Mouse (Mus musculus): ENCODE results near the gene Abcf3. TPM values are rescaled to one million over a fixed set of nuclear protein-coding genes. Genes with fewer than 3 reads are reported as not detected.

Abcf3 gene
- polyA plus RNA-seq, 1 experiment = 50.2 TPM

DNA sequence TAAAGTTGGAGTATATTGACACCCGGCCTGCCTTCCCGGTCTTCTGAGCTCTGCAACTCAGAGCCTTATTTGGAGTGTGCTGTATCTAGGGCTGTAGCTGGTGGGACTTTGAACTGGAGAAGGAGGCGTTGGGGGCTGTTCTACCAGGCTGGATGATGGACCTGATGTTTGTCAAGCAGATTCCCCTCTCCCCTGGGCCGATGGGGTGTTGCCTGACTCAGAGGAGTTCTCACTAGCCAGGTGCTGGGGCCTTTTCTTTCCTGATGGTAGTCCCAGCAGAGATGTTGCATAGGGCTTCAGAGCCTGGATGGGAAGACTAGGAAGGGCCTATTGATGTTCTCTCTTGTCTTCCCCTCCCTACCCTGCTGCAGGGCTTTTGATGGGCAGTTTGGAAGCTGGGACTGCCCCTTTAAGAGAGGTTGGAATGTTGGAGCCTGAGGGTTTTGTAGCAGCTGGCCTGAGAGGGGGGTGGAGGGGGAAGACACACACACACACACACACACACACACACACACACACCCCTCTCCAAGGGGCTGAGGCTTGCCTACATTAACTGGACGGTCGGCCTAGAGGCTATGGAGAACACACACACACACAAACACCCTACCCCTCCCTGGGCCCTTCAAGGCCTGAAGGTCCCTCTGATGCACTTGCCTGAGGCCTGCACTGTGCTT lies 30.5 kb upstream of the Abcf3 start:
- Histone ChIP-seq H3K79me2 (ENCODE audit: control insufficient read depth, insufficient read depth) (peaks cover 42% of the 10 kb centered on the region), H3ac (ENCODE audit: control insufficient read depth, insufficient read length) (peak overlapping the region; percentile 59), H3K4me2 (ENCODE audit: low read depth) (peak overlapping the region; percentile 82), H3K4me3 (peak overlapping the region; percentile 73), H3K27me3 (ENCODE audit: control insufficient read depth, insufficient read depth, insufficient read length) (no peaks in the 10 kb centered on the region), H3K36me3 (ENCODE audit: control insufficient read depth, insufficient read depth) (peaks cover 7% of the 10 kb centered on the region)
- TF ChIP-seq MYOG (IDR thresholded peaks at IDR 0.05; ENCODE audit: control insufficient read depth in 1 of 3, insufficient read depth in 1 of 3, insufficient read length in 2 of 3, low read depth in 2 of 3) = peak; percentile 49 to 83 (median 56)
- TF ChIP-seq MYOD1 (IDR thresholded peaks at IDR 0.05; ENCODE audit: control insufficient read depth in 1 of 3, insufficient read length in 2 of 3, low read depth in 2 of 3) = peak; percentile 26 to 77 (median 56)
- peak; percentile 14 for TF ChIP-seq TCF12 (IDR thresholded peaks at IDR 0.05; ENCODE audit: insufficient read depth, poor library complexity, severe bottlenecking)
- no peak for TF ChIP-seq POLR2AphosphoS2 (IDR thresholded peaks at IDR 0.05; ENCODE audit: insufficient read length, low read depth)
- no peak for TF ChIP-seq SRF (IDR thresholded peaks at IDR 0.05; ENCODE audit: control insufficient read depth, insufficient read length, low read depth)
- TF ChIP-seq POLR2A (IDR thresholded peaks at IDR 0.05; ENCODE audit: insufficient read length, low read depth) = peak; percentile 11

- no peaks in the 10 kb centered on the region for H3K27me3 ChIP-seq (ENCODE audit: control insufficient read depth, insufficient read depth, insufficient read length)
- H3K4me2 ChIP-seq (ENCODE audit: low read depth) = no peak overlapping the region
- no peak overlapping the region for H3ac ChIP-seq (ENCODE audit: control insufficient read depth, insufficient read length)
- peaks cover 23% of the 10 kb centered on the region for H3K79me2 ChIP-seq (ENCODE audit: control insufficient read depth, insufficient read depth)
- H3K4me3 ChIP-seq = no peak overlapping the region
- no peak for TF ChIP-seq REST (IDR thresholded peaks at IDR 0.05; ENCODE audit: insufficient read depth, insufficient read length)
- no peak for TF ChIP-seq USF1 (IDR thresholded peaks at IDR 0.05; ENCODE audit: low read depth)
- peaks cover 36% of the 10 kb centered on the region for H3K36me3 ChIP-seq (ENCODE audit: control insufficient read depth, insufficient read depth)
Measured at GRCm38 (mm10) chr16:20523886-20524285, 24.5 kb upstream of the Abcf3 start.

DNA sequence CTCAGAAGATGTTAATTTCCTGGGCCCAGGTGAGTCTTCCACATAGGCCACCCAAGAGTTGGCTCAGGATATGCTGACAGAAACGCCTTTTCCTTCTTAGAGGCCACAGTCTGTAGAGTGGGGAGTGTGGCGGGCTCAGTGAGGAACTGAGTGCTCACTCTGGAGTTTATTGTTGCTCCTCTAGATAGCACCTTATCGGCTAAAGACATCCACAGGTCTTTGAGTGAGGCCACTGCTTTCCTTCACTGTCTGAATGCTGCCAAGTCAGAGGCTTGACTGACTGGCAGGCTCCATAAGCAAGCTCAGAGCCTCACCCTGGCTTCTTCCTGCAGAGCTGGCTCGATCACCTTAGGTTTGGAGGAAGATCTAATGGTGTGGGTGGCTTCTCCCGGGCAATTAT lies 19.6 kb upstream of the Abcf3 start:
- H3K36me3 ChIP-seq (ENCODE audit: control insufficient read depth, insufficient read depth) = peaks cover 39% of the 10 kb centered on the region
- no peak overlapping the region for H3ac ChIP-seq (ENCODE audit: control insufficient read depth, insufficient read length)
- H3K79me2 ChIP-seq (ENCODE audit: control insufficient read depth, insufficient read depth) = no peaks in the 10 kb centered on the region
- H3K4me2 ChIP-seq (ENCODE audit: low read depth) = no peak overlapping the region
- no peak for TF ChIP-seq POLR2A (IDR thresholded peaks at IDR 0.05; ENCODE audit: insufficient read length, low read depth)
- no peak for TF ChIP-seq MYOD1 (IDR thresholded peaks at IDR 0.05; ENCODE audit: control insufficient read depth in 1 of 3, insufficient read length in 2 of 3, low read depth in 2 of 3)
- TF ChIP-seq MYOG (IDR thresholded peaks at IDR 0.05; ENCODE audit: control insufficient read depth in 1 of 3, insufficient read depth in 1 of 3, insufficient read length in 2 of 3, low read depth in 2 of 3) = no peak
- no peak for TF ChIP-seq TCF3 (IDR thresholded peaks at IDR 0.05; ENCODE audit: insufficient read length, low read depth)
- TF ChIP-seq USF1 (IDR thresholded peaks at IDR 0.05; ENCODE audit: low read depth) = no peak
- TF ChIP-seq POLR2AphosphoS2 (IDR thresholded peaks at IDR 0.05; ENCODE audit: insufficient read length, low read depth) = no peak
- no peak for TF ChIP-seq CEBPB (IDR thresholded peaks at IDR 0.05; ENCODE audit: insufficient read depth, poor library complexity, severe bottlenecking)
- TF ChIP-seq E2F4 (IDR thresholded peaks at IDR 0.05; ENCODE audit: insufficient read depth) = no peak
- TF ChIP-seq MAX (IDR thresholded peaks at IDR 0.05; ENCODE audit: low read depth) = no peak
- TF ChIP-seq SRF (IDR thresholded peaks at IDR 0.05; ENCODE audit: control insufficient read depth, insufficient read length, low read depth) = no peak
- TF ChIP-seq REST (IDR thresholded peaks at IDR 0.05; ENCODE audit: insufficient read depth, insufficient read length) = no peak
- no peak for TF ChIP-seq TCF12 (IDR thresholded peaks at IDR 0.05; ENCODE audit: insufficient read depth, poor library complexity, severe bottlenecking)
- H3K27me3 ChIP-seq (ENCODE audit: control insufficient read depth, insufficient read depth, insufficient read length) = no peaks in the 10 kb centered on the region
- H3K4me3 ChIP-seq = no peak overlapping the region

GRCm38 (mm10) chr16:20529375-20529774 lies 19.0 kb upstream of the Abcf3 start:
- no peak for TF ChIP-seq REST (IDR thresholded peaks at IDR 0.05; ENCODE audit: insufficient read depth, insufficient read length)
- TF ChIP-seq TCF12 (IDR thresholded peaks at IDR 0.05; ENCODE audit: insufficient read depth, poor library complexity, severe bottlenecking) = no peak
- no peak for TF ChIP-seq MYOD1 (IDR thresholded peaks at IDR 0.05; ENCODE audit: control insufficient read depth in 1 of 3, insufficient read length in 2 of 3, low read depth in 2 of 3)
- TF ChIP-seq TCF3 (IDR thresholded peaks at IDR 0.05; ENCODE audit: insufficient read length, low read depth) = no peak
- TF ChIP-seq MAX (IDR thresholded peaks at IDR 0.05; ENCODE audit: low read depth) = no peak
- no peak for TF ChIP-seq POLR2A (IDR thresholded peaks at IDR 0.05; ENCODE audit: insufficient read length, low read depth)
- no peak for TF ChIP-seq MYOG (IDR thresholded peaks at IDR 0.05; ENCODE audit: control insufficient read depth in 1 of 3, insufficient read depth in 1 of 3, insufficient read length in 2 of 3, low read depth in 2 of 3)
- TF ChIP-seq USF1 (IDR thresholded peaks at IDR 0.05; ENCODE audit: low read depth) = no peak
- no peak for TF ChIP-seq E2F4 (IDR thresholded peaks at IDR 0.05; ENCODE audit: insufficient read depth)
- no peak for TF ChIP-seq SRF (IDR thresholded peaks at IDR 0.05; ENCODE audit: control insufficient read depth, insufficient read length, low read depth)
- no peak for TF ChIP-seq CEBPB (IDR thresholded peaks at IDR 0.05; ENCODE audit: insufficient read depth, poor library complexity, severe bottlenecking)
- TF ChIP-seq POLR2AphosphoS2 (IDR thresholded peaks at IDR 0.05; ENCODE audit: insufficient read length, low read depth) = no peak
- no peaks in the 10 kb centered on the region for H3K27me3 ChIP-seq (ENCODE audit: control insufficient read depth, insufficient read depth, insufficient read length)
- H3K4me2 ChIP-seq (ENCODE audit: low read depth) = no peak overlapping the region
- H3K36me3 ChIP-seq (ENCODE audit: control insufficient read depth, insufficient read depth) = peaks cover 39% of the 10 kb centered on the region
- H3K4me3 ChIP-seq = no peak overlapping the region
- no peaks in the 10 kb centered on the region for H3K79me2 ChIP-seq (ENCODE audit: control insufficient read depth, insufficient read depth)
- no peak overlapping the region for H3ac ChIP-seq (ENCODE audit: control insufficient read depth, insufficient read length)

- H3K79me2 ChIP-seq (ENCODE audit: control insufficient read depth, insufficient read depth) = peaks cover 3% of the 10 kb centered on the region
Measured at GRCm38 (mm10) chr16:20530941-20531340, 17.4 kb upstream of the Abcf3 start.

More at GRCm38 (mm10) chr16:20530941-20531340, 17.4 kb upstream of the Abcf3 start:
- Histone ChIP-seq H3K4me3 (no peak overlapping the region), H3K36me3 (ENCODE audit: control insufficient read depth, insufficient read depth) (peaks cover 24% of the 10 kb centered on the region), H3ac (ENCODE audit: control insufficient read depth, insufficient read length) (no peak overlapping the region), H3K27me3 (ENCODE audit: control insufficient read depth, insufficient read depth, insufficient read length) (no peaks in the 10 kb centered on the region), H3K4me2 (ENCODE audit: low read depth) (no peak overlapping the region)
- no peak for TF ChIP-seq MYOD1 (IDR thresholded peaks at IDR 0.05; ENCODE audit: control insufficient read depth in 1 of 3, insufficient read length in 2 of 3, low read depth in 2 of 3)
- no peak for TF ChIP-seq TCF3 (IDR thresholded peaks at IDR 0.05; ENCODE audit: insufficient read length, low read depth)
- TF ChIP-seq USF1 (IDR thresholded peaks at IDR 0.05; ENCODE audit: low read depth) = no peak
- TF ChIP-seq TCF12 (IDR thresholded peaks at IDR 0.05; ENCODE audit: insufficient read depth, poor library complexity, severe bottlenecking) = no peak
- TF ChIP-seq E2F4 (IDR thresholded peaks at IDR 0.05; ENCODE audit: insufficient read depth) = no peak
